Mouse (Mus musculus) adrenal gland, postnatal 10 days (tissue): Measurements from ENCODE around the gene Gm49388. TPM values are rescaled to one million over a fixed set of nuclear protein-coding genes. Genes with fewer than 3 reads are reported as not detected.

ENCODE experiments used
- DNase-seq: peaks from one replicate; pipeline ENCODE4 v3.0.0; 2021; ENCODE audit warnings: mixed read lengths
- total RNA-seq, 2 experiments: library from RNA; stranded (reverse); gene quantifications; 2 replicates each; pipeline ENCODE4 v1.2.3; 2021

Gene Gm49388
- total RNA-seq, 2 experiments from 2014 or later = 4.7 to 5.6 TPM

- DNase-seq = peak; percentile 95
Measured at GRCm38 (mm10) chr7:127841340-127842000, 56.1 kb downstream of the Gm49388 start.

- peak; percentile 85 for DNase-seq
Measured at GRCm38 (mm10) chr7:127842001-127842718, 56.8 kb downstream of the Gm49388 start.

DNA sequence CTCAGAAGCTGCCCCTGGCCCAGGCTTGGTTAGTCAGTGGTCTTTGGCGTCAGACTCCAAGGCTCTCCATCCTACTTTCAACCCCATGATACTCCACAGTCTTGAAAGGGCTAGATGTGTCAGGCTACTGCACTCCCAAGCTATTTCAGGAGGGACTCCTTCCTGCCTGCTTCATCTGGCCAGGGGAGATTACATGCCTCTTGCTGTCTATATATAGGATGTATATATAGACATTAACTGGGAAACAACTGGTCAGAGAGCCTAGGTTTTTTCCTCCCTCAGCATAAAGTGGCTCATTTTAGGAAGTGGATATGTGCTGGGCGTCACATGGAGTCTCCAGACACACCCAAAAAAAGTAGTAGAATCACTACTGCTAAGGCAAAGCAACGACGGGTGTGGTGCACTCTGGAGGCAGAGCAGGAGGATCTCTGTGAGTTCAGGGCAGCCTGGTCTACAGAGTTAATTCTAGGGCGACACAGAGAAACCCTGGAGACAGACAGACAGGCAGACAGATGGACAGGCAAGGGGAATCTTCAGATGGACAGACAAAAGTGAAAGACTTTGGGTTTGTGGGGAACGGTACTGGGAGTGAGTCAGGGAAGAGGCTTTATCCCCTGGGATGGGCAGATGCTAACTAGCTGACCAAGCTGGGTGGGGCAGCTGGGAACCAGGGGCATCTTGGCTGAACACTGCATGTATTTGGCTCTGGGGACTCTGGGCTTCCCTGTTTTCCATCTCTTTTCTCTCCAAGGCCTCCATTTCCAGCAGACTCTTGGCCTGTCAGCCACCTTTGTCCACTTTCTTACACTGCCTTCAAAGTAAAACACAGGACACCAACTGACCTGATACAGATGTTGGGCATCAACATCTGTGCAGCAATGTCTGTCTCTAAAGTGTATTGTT, 64.8 kb downstream of the Gm49388 start:
- DNase-seq = no peak

- DNase-seq = no peak
Measured at GRCm38 (mm10) chr7:127850906-127851305, 65.5 kb downstream of the Gm49388 start.

Other genes with a start within 250 kb of the Gm49388 start
- gene Tmem265, start 224.2 kb upstream of the Gm49388 start, total RNA-seq = not detected
- 10 to 100 TPM; 33.0 to 37.9 TPM for gene Phkg2, start 212.3 kb upstream of the Gm49388 start, total RNA-seq
- gene Ccdc189, start 197.0 kb upstream of the Gm49388 start, total RNA-seq = 1 to 10 TPM; 8.0 to 9.2 TPM
- 10 to 100 TPM; 51.5 to 59.7 TPM for gene Rnf40, start 196.8 kb upstream of the Gm49388 start, total RNA-seq
- 10 to 100 TPM; 18.2 to 30.4 TPM for gene Zfp629, start 169.8 kb upstream of the Gm49388 start, total RNA-seq
- gene Bcl7c, start 76.7 kb upstream of the Gm49388 start, total RNA-seq = 10 to 100 TPM; 77.0 to 81.8 TPM
- gene Ctf1, start 72.9 kb upstream of the Gm49388 start, total RNA-seq = 1 to 10 TPM; 6.3 to 6.8 TPM
- gene Ctf2, start 53.4 kb upstream of the Gm49388 start, total RNA-seq = not detected
- gene Fbxl19, start 41.1 kb upstream of the Gm49388 start, total RNA-seq = 10 to 100 TPM; 12.3 to 18.5 TPM
- 10 to 100 TPM; 31.5 to 32.0 TPM for gene Orai3, start 15.8 kb upstream of the Gm49388 start, total RNA-seq
- gene Setd1a, start 8.9 kb upstream of the Gm49388 start, total RNA-seq = 10 to 100 TPM; 35.9 to 46.6 TPM
- gene Hsd3b7, start 15.0 kb downstream of the Gm49388 start, total RNA-seq = 10 to 100 TPM; 57.1 to 73.1 TPM
- gene Stx4a, start 38.7 kb downstream of the Gm49388 start, total RNA-seq = 10 to 100 TPM; 67.8 to 94.9 TPM
- 1 to 10 TPM; 6.9 to 9.4 TPM for gene Stx1b, start 38.9 kb downstream of the Gm49388 start, total RNA-seq
- 10 to 100 TPM; 29.8 to 35.6 TPM for gene Zfp646, start 90.6 kb downstream of the Gm49388 start, total RNA-seq
- gene Zfp668, start 91.2 kb downstream of the Gm49388 start, total RNA-seq = 1 to 10 TPM; 5.4 to 9.5 TPM
- gene Prss53, start 105.4 kb downstream of the Gm49388 start, total RNA-seq = 1 to 10 TPM in 1 of 2 experiments, under 1 TPM in 1; 0.72 to 1.2 TPM
- gene Gm21974, start 109.8 kb downstream of the Gm49388 start, total RNA-seq = not detected
- 100 to 1,000 TPM in 1 of 2 experiments, 10 to 100 TPM in 1; 84.3 to 112 TPM for gene Vkorc1, start 110.0 kb downstream of the Gm49388 start, total RNA-seq
- gene Bckdk, start 118.5 kb downstream of the Gm49388 start, total RNA-seq = 100 to 1,000 TPM; 124 to 135 TPM
- gene Kat8, start 126.9 kb downstream of the Gm49388 start, total RNA-seq = 10 to 100 TPM; 22.5 to 24.7 TPM
- gene Prss8, start 144.5 kb downstream of the Gm49388 start, total RNA-seq = under 1 TPM; 0.45 to 0.96 TPM
- gene Prss36, start 161.1 kb downstream of the Gm49388 start, total RNA-seq = 10 to 100 TPM; 11.5 to 12.4 TPM
- 100 to 1,000 TPM; 261 to 396 TPM for gene Fus, start 181.8 kb downstream of the Gm49388 start, total RNA-seq
- gene Pycard, start 208.3 kb downstream of the Gm49388 start, total RNA-seq = 1 to 10 TPM; 5.6 to 8.0 TPM
- gene Trim72, start 218.3 kb downstream of the Gm49388 start, total RNA-seq = 10 to 100 TPM in 1 of 2 experiments, 1 to 10 TPM in 1; 5.2 to 24.5 TPM